Mouse (Mus musculus): ENCODE data around the gene Ifnk. TPM values are rescaled to one million over a fixed set of nuclear protein-coding genes. Genes with fewer than 3 reads are reported as not detected.

The Ifnk gene
- total and polyA plus RNA-seq, 3 experiments = not detected

- Histone ChIP-seq H3K4me2 (ENCODE audit: insufficient read depth, low read depth, poor library complexity, severe bottlenecking) (no peak overlapping the region), H3K4me1 (ENCODE audit: control insufficient read depth in 1 of 2, insufficient read depth in 2 of 2) (peaks cover 5 to 21% of the 10 kb centered on the region in 2 experiments; a peak in 3 of 4 replicates), H3K9ac (ENCODE audit: insufficient read depth, low read depth) (no peak overlapping the region), H3K36me3 (replicated peaks in 1 of 2; ENCODE audit: control insufficient read depth in 1 of 2, insufficient read depth in 1 of 2, low read length in 1 of 2) (no peaks in the 10 kb centered on the region), H3K27ac (ENCODE audit: insufficient read depth, low read depth) (no peak overlapping the region), H3K27me3 (replicated peaks) (no peaks in the 10 kb centered on the region), H3K4me3 (replicated peaks in 1 of 3; ENCODE audit: low read depth in 2 of 3, low read length in 2 of 3, poor library complexity in 1 of 3) (no peak overlapping the region), H3K9me3 (replicated peaks; ENCODE audit: low read length) (no peaks in the 10 kb centered on the region), H3K79me2 (replicated peaks; ENCODE audit: control insufficient read depth, extremely low read depth, insufficient read depth, poor library complexity, severe bottlenecking) (no peaks in the 10 kb centered on the region)
- TF ChIP-seq MAFK (IDR thresholded peaks at IDR 0.05; ENCODE audit: insufficient replicate concordance, low read length) (peak; percentile 68; the same call in 1 of the 2 replicates), ZKSCAN1 (IDR thresholded peaks at IDR 0.05; ENCODE audit: borderline replicate concordance, low read depth, low read length) (no peak), IRF4 (IDR thresholded peaks at IDR 0.05; ENCODE audit: low read depth, low read length) (no peak), ETS1 (conservative IDR thresholded peaks at IDR 0.05; ENCODE audit: low read depth, low read length) (no peak)
- DNase-seq (ENCODE audit: extremely low read depth) = no peak
- in situ Hi-C loops (cut with MboI; ENCODE audit: low pct_ligation_motif_present, low pct_unique_long_range_greater_than_20kb, low sequenced_read_pairs) (no loop called here), dilution Hi-C loops (cut with MboI; ENCODE audit: extremely low pct_ligation_motif_present, extremely low pct_unique_long_range_greater_than_20kb, low sequenced_read_pairs) (no loop called here)
Measured at GRCm38 (mm10) chr4:35165947-35166346, 14.1 kb downstream of the Ifnk start.

DNA sequence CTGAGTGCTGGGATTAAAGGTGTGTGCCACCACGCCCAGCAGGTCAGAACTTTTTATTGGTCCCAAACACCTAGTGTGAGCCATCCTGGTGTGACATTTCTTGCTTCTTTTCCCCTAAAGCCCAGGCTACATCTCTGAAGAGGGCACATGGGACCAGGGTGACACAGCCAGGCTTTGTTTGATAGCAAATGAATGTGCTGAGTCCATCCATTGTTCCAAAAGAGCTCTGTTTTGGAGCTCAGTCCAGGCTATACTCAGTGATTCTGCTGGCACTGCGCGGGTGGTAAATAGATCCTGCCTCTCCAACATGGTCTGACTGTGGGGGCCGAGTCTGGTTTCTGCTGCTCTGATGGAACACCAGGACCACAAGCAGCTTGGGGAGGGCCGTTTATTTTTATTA, 16.0 kb downstream of the Ifnk start:
- dilution Hi-C loops (cut with MboI; ENCODE audit: extremely low pct_ligation_motif_present, extremely low pct_unique_long_range_greater_than_20kb, low sequenced_read_pairs) (no loop called here), in situ Hi-C loops (cut with MboI; ENCODE audit: low pct_ligation_motif_present, low pct_unique_long_range_greater_than_20kb, low sequenced_read_pairs) (no loop called here)
- Histone ChIP-seq H3K4me2 (ENCODE audit: insufficient read depth, low read depth, poor library complexity, severe bottlenecking) (no peak overlapping the region), H3K79me2 (replicated peaks; ENCODE audit: control insufficient read depth, extremely low read depth, insufficient read depth, poor library complexity, severe bottlenecking) (no peaks in the 10 kb centered on the region), H3K9me3 (replicated peaks; ENCODE audit: low read length) (no peaks in the 10 kb centered on the region), H3K27me3 (replicated peaks) (no peaks in the 10 kb centered on the region), H3K4me3 (replicated peaks in 1 of 3; ENCODE audit: low read depth in 2 of 3, low read length in 2 of 3, poor library complexity in 1 of 3) (no peak overlapping the region), H3K9ac (ENCODE audit: insufficient read depth, low read depth) (no peak overlapping the region), H3K27ac (ENCODE audit: insufficient read depth, low read depth) (no peak overlapping the region), H3K36me3 (replicated peaks in 1 of 2; ENCODE audit: control insufficient read depth in 1 of 2, insufficient read depth in 1 of 2, low read length in 1 of 2) (no peaks in the 10 kb centered on the region), H3K4me1 (ENCODE audit: control insufficient read depth in 1 of 2, insufficient read depth in 2 of 2) (peaks cover 5 to 21% of the 10 kb centered on the region in 2 experiments; a peak in 3 of 4 replicates)
- TF ChIP-seq ELF1 (IDR thresholded peaks at IDR 0.05; ENCODE audit: low read depth, low read length) = no peak
- TF ChIP-seq JUND (conservative IDR thresholded peaks at IDR 0.05; ENCODE audit: low read depth, low read length) = no peak
- no peak for TF ChIP-seq MAZ (IDR thresholded peaks at IDR 0.05; ENCODE audit: low read depth, low read length)
- TF ChIP-seq MAX (IDR thresholded peaks at IDR 0.05; ENCODE audit: low read length) = no peak
- no peak for TF ChIP-seq CTCF (conservative IDR thresholded peaks at IDR 0.05 in 1 of 2, IDR thresholded peaks at IDR 0.05 in 1 of 2; ENCODE audit: low read depth in 2 of 2, low read length in 2 of 2)
- no peak for TF ChIP-seq HCFC1 (IDR thresholded peaks at IDR 0.05; ENCODE audit: low read depth, low read length)
- TF ChIP-seq SMC3 (IDR thresholded peaks at IDR 0.05; ENCODE audit: low read depth, low read length) = no peak
- no peak for TF ChIP-seq BHLHE40 (IDR thresholded peaks at IDR 0.05; ENCODE audit: low read depth, low read length)
- no peak for TF ChIP-seq ZNF384 (IDR thresholded peaks at IDR 0.05; ENCODE audit: low read depth, low read length)
- TF ChIP-seq JUN (IDR thresholded peaks at IDR 0.05; ENCODE audit: insufficient read depth, low read depth, low read length) = no peak
- DNase-seq (ENCODE audit: extremely low read depth) = no peak

All from CH12.LX (cell line).